Mouse (Mus musculus) spleen, postnatal 10 days (tissue): Measurements from ENCODE around the gene Pdzrn3.

ENCODE experiments used
- DNase-seq, 2 experiments: peaks; one replicate each; pipeline ENCODE4 v3.0.0; 2021 to 2022; ENCODE audit warnings: low spot score in 2 of 2

Gene Pdzrn3

GRCm38 (mm10) chr6:101290160-101290559 is 87.5 kb downstream of the Pdzrn3 start:
- DNase-seq = no peak

- DNase-seq = no peak
These were observed 88.3 kb downstream of the Pdzrn3 start for GRCm38 (mm10) chr6:101289428-101289827.

- DNase-seq = no peak
These were observed 90.0 kb downstream of the Pdzrn3 start for GRCm38 (mm10) chr6:101287566-101288173.

GRCm38 (mm10) chr6:101287077-101287476 is 90.6 kb downstream of the Pdzrn3 start:
- no peak for DNase-seq

GRCm38 (mm10) chr6:101284368-101284955 is 93.2 kb downstream of the Pdzrn3 start:
- no peak for DNase-seq

- DNase-seq = no peak
These were observed 93.8 kb downstream of the Pdzrn3 start for GRCm38 (mm10) chr6:101283891-101284290.

- DNase-seq = no peak
These were observed 96.1 kb downstream of the Pdzrn3 start for GRCm38 (mm10) chr6:101281644-101282043.

- DNase-seq = no peak
These were observed 96.9 kb downstream of the Pdzrn3 start for GRCm38 (mm10) chr6:101280811-101281218.

GRCm38 (mm10) chr6:101278286-101278932 is 99.3 kb downstream of the Pdzrn3 start:
- DNase-seq = no peak

- no peak for DNase-seq
These were observed 101.4 kb downstream of the Pdzrn3 start for GRCm38 (mm10) chr6:101276261-101276660.

- DNase-seq = no peak
These were observed 101.9 kb downstream of the Pdzrn3 start for GRCm38 (mm10) chr6:101275806-101276205.

- DNase-seq = no peak
These were observed 102.9 kb downstream of the Pdzrn3 start for GRCm38 (mm10) chr6:101274846-101275245.

- DNase-seq = no peak
These were observed 105.4 kb downstream of the Pdzrn3 start for GRCm38 (mm10) chr6:101272256-101272655.

GRCm38 (mm10) chr6:101271378-101272135 is 106.1 kb downstream of the Pdzrn3 start:
- DNase-seq = peak; percentile 59 to 69

GRCm38 (mm10) chr6:101270095-101270826 is 107.4 kb downstream of the Pdzrn3 start:
- peak in 1 of 2 experiments; percentile 28 for DNase-seq

- peak in 1 of 2 experiments; percentile 19 for DNase-seq
These were observed 108.2 kb downstream of the Pdzrn3 start for GRCm38 (mm10) chr6:101269335-101270094.

- no peak for DNase-seq
These were observed 109.4 kb downstream of the Pdzrn3 start for GRCm38 (mm10) chr6:101268266-101268665.

GRCm38 (mm10) chr6:101266787-101267186 is 110.9 kb downstream of the Pdzrn3 start:
- peak; percentile 61 to 77 for DNase-seq

- no peak for DNase-seq
These were observed 114.2 kb downstream of the Pdzrn3 start for GRCm38 (mm10) chr6:101263544-101263943.

- no peak for DNase-seq
These were observed 116.2 kb downstream of the Pdzrn3 start for GRCm38 (mm10) chr6:101261513-101261912.

GRCm38 (mm10) chr6:101259411-101259810 is 118.3 kb downstream of the Pdzrn3 start:
- DNase-seq = no peak
